Mouse (Mus musculus) thymus, postnatal 4 days (tissue): ENCODE measurements around the gene Prpf3.
"Not testable (repeated sequence)": the region's sequence is repeated elsewhere in the genome, so short reads cannot be mapped to it uniquely, and the experiment has no call there.

Experiments used
- DNase-seq: peaks from one replicate; pipeline ENCODE4 v3.0.0; 2021

The Prpf3 gene

GRCm38 (mm10) chr3:95818571-95819288, 37.0 kb downstream of the Prpf3 start, which contains the start of gene Rprd2:
Gene Rprd2 (minus strand): TSS chr3:95818863.
- DNase-seq = peak; percentile 84

- DNase-seq = no peak
Observed at GRCm38 (mm10) chr3:95818026-95818511, 37.6 kb downstream of the Prpf3 start.

GRCm38 (mm10) chr3:95816681-95817080, 39.0 kb downstream of the Prpf3 start:
- no peak for DNase-seq

- no peak for DNase-seq
Observed at GRCm38 (mm10) chr3:95808384-95808783, 47.3 kb downstream of the Prpf3 start.

- DNase-seq = not testable (repeated sequence)
Observed at GRCm38 (mm10) chr3:95807630-95808029, 48.1 kb downstream of the Prpf3 start.

- DNase-seq = no peak
Observed at GRCm38 (mm10) chr3:95806677-95807076, 49.0 kb downstream of the Prpf3 start.

GRCm38 (mm10) chr3:95803851-95804250, 51.8 kb downstream of the Prpf3 start:
- no peak for DNase-seq

- no peak for DNase-seq
Observed at GRCm38 (mm10) chr3:95798756-95799155, 56.9 kb downstream of the Prpf3 start.

- no peak for DNase-seq
Observed at GRCm38 (mm10) chr3:95794299-95794698, 61.4 kb downstream of the Prpf3 start.

GRCm38 (mm10) chr3:95793662-95794061, 62.0 kb downstream of the Prpf3 start:
- DNase-seq = no peak

GRCm38 (mm10) chr3:95785501-95785900, 70.2 kb downstream of the Prpf3 start:
- DNase-seq = no peak
